Mouse (Mus musculus) midbrain, postnatal 0 days (tissue): Measurements from ENCODE around the gene Anks3. TPM values are rescaled to one million over a fixed set of nuclear protein-coding genes. Genes with fewer than 3 reads are reported as not detected.

Experiments used
- ATAC-seq: fragments of 200-750 bp; cut with Nextera tagmentation; 2 replicates; pipeline ENCODE4 v1.8.0; 2017; ENCODE audit warnings: moderate number of reproducible peaks, mild to moderate bottlenecking, moderate TSS enrichment, moderate library complexity; ENCODE audit not compliant: low FRiP score
- DNase-seq: peaks from one replicate; pipeline ENCODE4 v3.0.0-alpha.2; 2015; ENCODE audit warnings: low spot score
- H3K27ac ChIP-seq: fragments of 300-500 bp; sonication (generic); 2 replicates; pipeline ENCODE4 v1.5.1; 2014; ENCODE audit warnings: low read depth, mild to moderate bottlenecking, low read length, mixed read lengths
- H3K27me3 ChIP-seq: fragments of 300-500 bp; sonication (generic); 2 replicates; pipeline ENCODE4 v1.6.1; 2014; ENCODE audit warnings: low read length, control low read depth, mixed read lengths; ENCODE audit not compliant: insufficient read depth
- H3K36me3 ChIP-seq: fragments of 300-500 bp; sonication (generic); 2 replicates; pipeline ENCODE4 v1.6.1; 2014; ENCODE audit warnings: low read length, control low read depth, mixed read lengths; ENCODE audit not compliant: insufficient read depth
- H3K4me1 ChIP-seq: fragments of 300-500 bp; sonication (generic); 2 replicates; pipeline ENCODE4 v1.6.1; 2014; ENCODE audit warnings: mild to moderate bottlenecking, control low read depth, antibody characterized with exemption, low read length, mixed read lengths; ENCODE audit not compliant: insufficient read depth
- H3K4me2 ChIP-seq: fragments of 300-500 bp; sonication (generic); 2 replicates; pipeline ENCODE4 v1.6.1; 2014; ENCODE audit warnings: low read depth, mild to moderate bottlenecking, low read length, mixed read lengths; ENCODE audit not compliant: poor library complexity, severe bottlenecking
- H3K4me3 ChIP-seq: fragments of 300-500 bp; sonication (generic); 2 replicates; pipeline ENCODE4 v1.5.1; 2014; ENCODE audit warnings: low read depth, mild to moderate bottlenecking, low read length, moderate library complexity
- H3K9ac ChIP-seq: fragments of 300-500 bp; sonication (generic); replicated peaks from 2 replicates; pipeline ENCODE4 v1.6.1; 2014; ENCODE audit warnings: mild to moderate bottlenecking, low read length, moderate library complexity, mixed read lengths; ENCODE audit not compliant: poor library complexity, severe bottlenecking
- H3K9me3 ChIP-seq: fragments of 300-500 bp; sonication (generic); 2 replicates; pipeline ENCODE4 v1.6.1; 2016; ENCODE audit warnings: low read length, control low read depth
- CTCF ChIP-seq: IDR thresholded peaks from 2 replicates; pipeline ENCODE4 v1.5.1; 2016; ENCODE audit warnings: antibody characterized with exemption, mild to moderate bottlenecking
- WGBS: fragments of 180-500 bp; shearing (Covaris S2); extraction: QIAGEN DNeasy Blood & Tissue Kit; methylation state at CpG from one replicate; pipeline ENCODE4 v1.1.7; 2014; 5-methylcytosine and 5-hydroxymethylcytosine counted together
- polyA plus RNA-seq: library from polyadenylated mRNA; unstranded; fragments of >200 nt; fragmentation: Nextera tagmentation; extraction: Ambion mirVana; gene quantifications from 2 replicates; pipeline ENCODE4 v1.2.1, GENCODE M21; 2015
- total RNA-seq: library from RNA; depleted of rRNA; stranded (reverse); fragments of >200 nt; gene quantifications from 2 replicates; pipeline ENCODE4 v1.2.3, GENCODE M21; 2014

Gene Anks3
- total and polyA plus RNA-seq, 2 experiments from 2014 or later, result 36.7 to 44.3 TPM

- no peaks in the 10 kb centered on the region for H3K9me3 ChIP-seq
- H3K9ac ChIP-seq, result no peak overlapping the region
- no peak for TF ChIP-seq CTCF
- H3K4me3 ChIP-seq, result no peak overlapping the region
- DNase-seq (no peak), ATAC-seq (no peak)
- WGBS, result 89% methylated on average over 3 of the region's 3 CpGs
- H3K4me1 ChIP-seq, result no peaks in the 10 kb centered on the region
- no peak overlapping the region for H3K27ac ChIP-seq
- H3K36me3 ChIP-seq, result peaks cover 12% of the 10 kb centered on the region; the same call in 1 of the 2 replicates
- H3K4me2 ChIP-seq, result no peak overlapping the region
- no peaks in the 10 kb centered on the region for H3K27me3 ChIP-seq
Observed at GRCm38 (mm10) chr16:4904878-4905277, 59.1 kb downstream of the Anks3 start.

DNA sequence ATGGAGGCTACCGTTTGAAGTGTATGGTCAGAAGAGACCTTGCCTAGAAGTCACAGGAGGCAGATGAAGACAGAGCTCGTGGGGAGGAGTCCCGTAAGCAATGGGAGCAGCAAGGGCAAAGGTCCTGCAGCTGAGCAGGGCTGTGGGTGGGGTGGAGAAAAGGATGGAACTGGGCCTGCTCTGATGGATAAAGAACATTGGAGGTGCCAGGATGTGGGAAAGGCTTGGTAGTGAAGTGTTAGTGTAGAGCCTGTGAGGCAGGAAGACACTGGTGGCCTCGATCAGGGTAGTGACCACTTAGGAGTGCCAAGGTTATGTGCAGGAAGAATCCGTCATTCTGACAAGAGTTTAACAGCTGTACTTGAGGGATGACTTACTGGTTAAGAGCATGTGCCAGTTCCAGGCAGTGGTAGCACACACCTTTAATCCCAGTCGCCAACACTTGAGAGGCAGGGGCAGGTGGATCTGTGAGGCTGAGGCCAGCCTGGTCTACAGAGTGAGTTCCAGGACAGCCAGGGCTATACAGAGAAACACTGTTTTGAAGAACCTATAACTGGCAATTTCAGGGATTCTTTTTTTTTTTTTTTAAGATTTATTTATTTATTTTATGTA, 60.4 kb downstream of the Anks3 start:
- ATAC-seq (no peak), DNase-seq (no peak)

GRCm38 (mm10) chr16:4902390-4902789, 61.6 kb downstream of the Anks3 start:
- no peaks in the 10 kb centered on the region for H3K9me3 ChIP-seq
- H3K4me3 ChIP-seq, result no peak overlapping the region
- no peak overlapping the region for H3K9ac ChIP-seq
- H3K36me3 ChIP-seq, result peaks cover 2% of the 10 kb centered on the region; the same call in 1 of the 2 replicates
- no peak overlapping the region for H3K27ac ChIP-seq
- 69% methylated on average over 2 of the region's 2 CpGs for WGBS
- H3K27me3 ChIP-seq, result no peaks in the 10 kb centered on the region
- H3K4me2 ChIP-seq, result no peak overlapping the region
- DNase-seq, result no peak
- TF ChIP-seq CTCF, result no peak
- no peaks in the 10 kb centered on the region for H3K4me1 ChIP-seq
- ATAC-seq, result no peak

More for the DNA sequence above, 60.4 kb downstream of the Anks3 start:
- WGBS, result 86% methylated on average over 6 of the region's 6 CpGs
- H3K27me3 ChIP-seq, result no peaks in the 10 kb centered on the region
- no peak for TF ChIP-seq CTCF
- no peak overlapping the region for H3K9ac ChIP-seq
- H3K9me3 ChIP-seq, result no peaks in the 10 kb centered on the region
- no peak overlapping the region for H3K27ac ChIP-seq
- no peak overlapping the region for H3K4me3 ChIP-seq
- no peaks in the 10 kb centered on the region for H3K4me1 ChIP-seq
- H3K4me2 ChIP-seq, result no peak overlapping the region
- H3K36me3 ChIP-seq, result peaks cover 5% of the 10 kb centered on the region; the same call in 1 of the 2 replicates

DNA sequence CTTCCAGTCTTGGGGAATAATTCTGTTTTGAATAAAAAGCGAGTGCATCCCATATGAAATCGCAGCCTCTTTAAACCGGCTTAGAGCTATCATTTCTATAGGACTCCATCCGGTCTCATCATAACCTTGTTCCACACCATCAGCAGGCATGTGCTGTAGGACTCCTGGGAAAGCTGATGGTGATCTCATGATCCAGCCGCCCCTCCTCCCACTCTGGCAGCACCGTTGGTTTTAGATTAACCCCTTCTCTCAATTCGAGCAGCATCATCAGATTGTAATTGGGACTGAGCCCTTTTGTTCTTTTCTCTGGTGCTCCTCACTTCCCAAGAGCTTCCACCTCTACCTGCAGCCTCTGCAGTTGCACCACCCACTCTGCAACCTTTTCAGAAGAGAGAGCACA, 62.8 kb downstream of the Anks3 start:
- no peak for TF ChIP-seq CTCF
- H3K36me3 ChIP-seq, result no peaks in the 10 kb centered on the region
- no peaks in the 10 kb centered on the region for H3K9me3 ChIP-seq
- DNase-seq, result no peak
- H3K27me3 ChIP-seq, result no peaks in the 10 kb centered on the region
- no peak overlapping the region for H3K4me2 ChIP-seq
- no peak for ATAC-seq
- no peak overlapping the region for H3K4me3 ChIP-seq
- H3K27ac ChIP-seq, result no peak overlapping the region
- WGBS, result 57% methylated on average over 7 of the region's 7 CpGs
- no peaks in the 10 kb centered on the region for H3K4me1 ChIP-seq
- no peak overlapping the region for H3K9ac ChIP-seq

DNA sequence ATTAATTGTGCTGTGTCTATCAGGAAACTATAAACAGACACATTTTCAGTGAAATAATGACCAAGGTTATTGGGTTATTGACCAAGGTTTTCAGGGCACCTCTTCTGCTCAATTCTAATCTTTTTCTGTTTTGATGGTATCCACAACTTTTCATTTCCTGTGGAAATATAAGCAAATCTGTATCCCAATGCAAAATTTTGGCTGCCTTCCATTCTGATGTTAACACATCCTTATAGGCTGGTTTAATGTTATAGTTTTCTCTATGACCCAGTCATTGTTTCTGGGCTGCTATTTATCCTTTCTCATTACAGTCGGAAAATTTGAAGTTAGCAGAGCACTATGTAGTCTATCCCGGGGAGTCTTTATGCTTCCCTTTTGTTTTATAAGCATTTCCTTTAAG, 64.3 kb downstream of the Anks3 start:
- H3K36me3 ChIP-seq, result no peaks in the 10 kb centered on the region
- no peak overlapping the region for H3K4me3 ChIP-seq
- no peak for DNase-seq
- H3K9ac ChIP-seq, result no peak overlapping the region
- no peak for TF ChIP-seq CTCF
- no peaks in the 10 kb centered on the region for H3K27me3 ChIP-seq
- 89% methylated on average over 2 of the region's 2 CpGs for WGBS
- ATAC-seq, result no peak
- H3K27ac ChIP-seq, result no peak overlapping the region
- H3K4me2 ChIP-seq, result no peak overlapping the region
- no peaks in the 10 kb centered on the region for H3K9me3 ChIP-seq
- H3K4me1 ChIP-seq, result no peaks in the 10 kb centered on the region

DNA sequence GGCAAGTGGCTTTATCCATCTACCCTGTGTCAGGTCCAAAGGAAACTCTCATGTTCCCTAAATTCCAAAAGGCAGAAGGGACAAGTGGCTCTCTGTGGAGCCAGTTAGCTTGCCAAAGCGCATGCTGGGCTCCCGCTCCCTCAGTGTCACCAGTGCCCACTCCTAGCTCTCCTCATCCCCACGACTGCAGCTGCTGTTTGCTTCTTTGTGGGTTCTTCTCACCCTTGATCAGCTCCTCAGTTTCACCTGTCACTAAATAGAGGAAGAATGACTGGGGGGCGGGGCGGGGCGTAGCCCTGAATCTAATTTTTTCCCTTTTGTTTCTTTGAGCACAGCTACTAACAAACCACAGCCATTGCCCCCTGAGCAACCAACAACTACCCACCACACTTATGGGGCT, 65.1 kb downstream of the Anks3 start:
- Histone ChIP-seq H3K27me3 (no peaks in the 10 kb centered on the region), H3K4me2 (no peak overlapping the region), H3K4me3 (no peak overlapping the region), H3K4me1 (no peaks in the 10 kb centered on the region), H3K27ac (no peak overlapping the region), H3K36me3 (no peaks in the 10 kb centered on the region), H3K9me3 (no peaks in the 10 kb centered on the region), H3K9ac (no peak overlapping the region)
- no peak for TF ChIP-seq CTCF
- WGBS, result 93% methylated on average over 6 of the region's 6 CpGs
- ATAC-seq (no peak), DNase-seq (no peak)
